Mouse (Mus musculus): Measurements from ENCODE around the gene Dop1b.

GRCm38 (mm10) chr16:93751816-93752215, 40.1 kb downstream of the Dop1b start:
- TF ChIP-seq POLR2A (IDR thresholded peaks at IDR 0.05; ENCODE audit: low read depth, low read length) (no peak), CTCF (IDR thresholded peaks at IDR 0.05; ENCODE audit: extremely low read depth, insufficient read depth, insufficient read length, insufficient replicate concordance) (no peak)

Data from spleen, adult 2 months (tissue).